Mouse (Mus musculus): Measurements from ENCODE around the gene Spaca9. TPM values are rescaled to one million over a fixed set of nuclear protein-coding genes. Genes with fewer than 3 reads are reported as not detected.

The Spaca9 gene
- total RNA-seq, 2 experiments from 2014 or later: 0.88 TPM; not detected in 1

- DNase-seq (ENCODE audit: low spot score in 2 of 2): no peak
Measured at GRCm38 (mm10) chr2:28671438-28671837, 28.1 kb downstream of the Spaca9 start.

GRCm38 (mm10) chr2:28665818-28666217 lies 33.7 kb downstream of the Spaca9 start:
- DNase-seq (ENCODE audit: low spot score in 2 of 2): no peak

DNA sequence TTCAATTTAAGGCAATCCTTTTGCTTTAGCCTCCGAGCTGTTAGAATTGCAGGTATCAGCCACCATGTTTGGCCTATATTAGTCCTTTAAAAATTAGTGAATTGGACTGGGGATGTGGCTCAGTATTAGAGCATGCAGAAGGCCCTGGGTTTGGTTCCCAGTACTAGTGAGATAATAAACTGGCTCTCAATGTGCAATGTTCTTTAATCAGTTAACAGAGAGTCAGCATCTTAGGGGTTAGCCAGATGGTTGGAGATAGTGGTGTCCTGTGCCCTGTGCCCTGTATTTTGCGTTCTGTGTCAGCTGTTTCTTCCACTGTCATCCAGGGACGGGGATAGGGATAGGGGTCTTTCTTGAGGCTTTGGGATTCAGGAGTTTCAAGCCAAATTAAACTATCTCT lies 36.6 kb downstream of the Spaca9 start:
- DNase-seq (ENCODE audit: low spot score in 2 of 2): no peak

GRCm38 (mm10) chr2:28656216-28656615 lies 43.3 kb downstream of the Spaca9 start:
- DNase-seq (ENCODE audit: low spot score in 2 of 2): no peak

DNA sequence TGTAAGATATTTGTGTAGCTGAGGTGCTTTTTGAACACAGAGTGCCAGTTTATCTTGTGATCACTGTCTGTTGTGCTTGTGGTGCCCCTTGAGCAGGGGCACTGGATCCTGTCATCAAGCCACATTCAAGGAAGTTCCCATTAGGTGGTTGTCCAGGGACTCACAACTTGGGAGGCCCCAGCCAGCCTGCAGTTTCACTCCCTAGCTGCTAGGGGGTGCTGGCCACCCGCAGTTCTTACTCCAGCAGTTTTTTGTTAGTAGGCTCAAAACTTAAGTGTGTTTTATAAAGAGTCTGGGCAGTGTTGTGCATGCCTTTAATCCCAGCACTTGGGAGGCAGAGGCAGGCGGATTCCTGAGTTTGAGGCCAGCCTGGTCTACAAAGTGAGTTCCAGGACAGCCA lies 45.2 kb downstream of the Spaca9 start:
- DNase-seq (ENCODE audit: low spot score in 2 of 2): no peak

GRCm38 (mm10) chr2:28653351-28653750 lies 46.2 kb downstream of the Spaca9 start:
- DNase-seq (ENCODE audit: low spot score in 2 of 2): no peak

GRCm38 (mm10) chr2:28650526-28650925 lies 49.0 kb downstream of the Spaca9 start:
- DNase-seq (ENCODE audit: low spot score in 2 of 2): peak in 1 of 2 experiments; percentile 13

- no peak for DNase-seq (ENCODE audit: low spot score in 2 of 2)
Measured at GRCm38 (mm10) chr2:28643081-28643480, 56.4 kb downstream of the Spaca9 start.

Small RNA genes within 50 kb of the gene (microRNA-seq; reads per million reads assigned to microRNA genes)
- gene Mir3088: not detected

Other genes with a start within 250 kb of the Spaca9 start
- gene 1700007K13Rik, start 233.4 kb downstream of the Spaca9 start, total RNA-seq (2021): under 1 TPM in 1 of 2 experiments, not detected in 1; 0.44 TPM
- 10 to 100 TPM; 35.6 to 39.2 TPM for gene Mrps2, start 231.7 kb downstream of the Spaca9 start, total RNA-seq (2021)
- 1 to 10 TPM; 3.0 to 5.1 TPM for gene Gbgt1, start 202.8 kb downstream of the Spaca9 start, total RNA-seq (2021)
- gene Gm10134, start 193.6 kb downstream of the Spaca9 start, total RNA-seq (2021): 1 to 10 TPM; 1.7 to 2.7 TPM
- gene Ralgds, start 186.6 kb downstream of the Spaca9 start, total RNA-seq (2021): 10 to 100 TPM; 68.2 to 79.3 TPM
- gene Cel, start 136.3 kb downstream of the Spaca9 start, total RNA-seq (2021): not detected
- 10 to 100 TPM; 14.8 TPM for gene Gtf3c5, start 116.0 kb downstream of the Spaca9 start, total RNA-seq (2021)
- under 1 TPM in 1 of 2 experiments, not detected in 1; 0.60 TPM for gene Gfi1b, start 77.7 kb downstream of the Spaca9 start, total RNA-seq (2021)
- 10 to 100 TPM; 21.9 to 22.3 TPM for gene Tsc1, start 58.5 kb downstream of the Spaca9 start, total RNA-seq (2021)
- under 1 TPM in 1 of 2 experiments, not detected in 1; 0.23 TPM for gene Ak8, start 437 bp upstream of the Spaca9 start, total RNA-seq (2021)
- 10 to 100 TPM; 25.1 to 27.1 TPM for gene Gtf3c4, start 140.6 kb upstream of the Spaca9 start, total RNA-seq (2021)
- 1 to 10 TPM; 4.6 to 7.8 TPM for gene Ddx31, start 140.7 kb upstream of the Spaca9 start, total RNA-seq (2021)
- gene Barhl1, start 216.9 kb upstream of the Spaca9 start, total RNA-seq (2021): not detected